Mouse (Mus musculus) neural tube, embryonic 10.5 days (tissue): ENCODE results near the gene Osbpl6.
A peak's percentile ranks its signal among the peaks of the same experiment; 100 is the strongest.

Experiments
- DNase-seq: peaks from one replicate; pipeline ENCODE4 v3.0.0-alpha.2; 2017; ENCODE audit warnings: low spot score; ENCODE audit errors: extremely low spot score

Osbpl6 gene

GRCm38 (mm10) chr2:76639637-76640036, 233.3 kb downstream of the Osbpl6 start:
- no peak for DNase-seq

DNA sequence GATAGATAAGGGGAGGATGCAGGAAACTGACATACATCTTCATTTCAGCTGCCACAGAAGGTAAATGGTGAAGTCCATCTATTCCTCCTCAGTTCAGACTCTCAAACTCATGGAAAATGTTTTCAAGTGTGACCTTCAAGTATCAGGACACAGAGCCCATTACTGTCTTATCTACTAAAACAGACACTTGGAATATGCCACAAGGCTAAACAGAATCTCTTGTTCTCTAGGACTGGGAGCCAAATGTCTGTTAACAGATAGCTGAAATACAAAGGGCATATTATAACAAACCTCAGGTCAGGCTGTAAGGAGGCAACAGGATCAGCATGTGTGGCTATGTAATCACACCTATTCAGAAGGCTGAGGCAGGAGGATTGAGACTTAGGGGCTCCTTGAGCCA, 237.5 kb downstream of the Osbpl6 start:
- no peak for DNase-seq

- DNase-seq, result no peak
Observed at GRCm38 (mm10) chr2:76647441-76647869, 241.1 kb downstream of the Osbpl6 start.

- DNase-seq, result peak; percentile 99
Observed at GRCm38 (mm10) chr2:76647883-76648570, 241.7 kb downstream of the Osbpl6 start, which contains the start of the genes Prkra and Pjvk. TSS of gene Prkra (minus strand) at chr2:76648015. TSS of gene Pjvk (plus strand) at chr2:76648476.

GRCm38 (mm10) chr2:76648666-76649141, 242.4 kb downstream of the Osbpl6 start:
- peak; percentile 63 for DNase-seq
